Mouse (Mus musculus): Measurements from ENCODE around the gene Anapc16. TPM values are rescaled to one million over a fixed set of nuclear protein-coding genes. Genes with fewer than 3 reads are reported as not detected.

Gene Anapc16
- polyA plus RNA-seq, 1 experiment from 2014 or later = 120 TPM

DNA sequence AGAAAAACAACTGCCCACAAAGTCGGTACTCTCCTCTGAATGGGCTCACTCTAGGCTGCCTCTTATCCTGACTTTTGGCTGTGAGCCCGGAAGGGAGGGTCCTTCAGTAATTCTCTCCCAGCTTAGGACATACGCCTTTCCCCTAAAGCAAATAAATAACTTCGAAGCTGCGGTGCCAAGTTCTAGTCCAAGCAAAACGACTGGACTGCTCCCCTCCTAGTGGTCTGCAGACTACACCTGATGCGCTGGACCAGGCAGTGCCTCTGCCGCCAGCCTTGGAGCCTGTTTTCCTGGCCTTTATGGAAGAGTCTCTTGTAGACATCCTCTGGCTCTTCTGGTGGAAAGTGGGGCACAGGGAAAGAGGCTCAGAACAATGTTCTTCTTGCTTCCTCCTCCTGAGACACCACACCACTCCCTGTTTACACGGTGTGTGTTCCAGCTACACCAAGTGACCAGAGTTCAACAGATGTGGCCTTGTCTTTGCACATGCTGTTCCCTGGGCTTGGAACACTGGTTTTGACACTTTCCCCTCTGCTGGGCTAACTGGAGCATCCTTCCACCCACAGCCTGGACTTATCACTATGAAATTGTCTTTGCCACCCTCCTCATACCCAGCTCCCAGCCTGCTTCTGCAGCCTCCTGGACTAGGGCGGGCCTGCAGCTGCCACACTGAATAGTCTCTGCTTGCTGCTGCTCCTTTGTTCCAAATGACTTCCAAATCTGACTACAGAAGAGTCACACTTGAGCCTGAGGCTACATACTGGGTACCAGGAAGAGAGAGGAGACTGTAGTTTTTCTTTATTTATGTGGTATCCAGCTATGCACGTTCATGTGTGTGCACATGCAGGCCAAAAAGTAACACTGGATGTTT, 23.8 kb downstream of the Anapc16 start:
- no peak overlapping the region for H3K4me2 ChIP-seq (ENCODE audit: low read depth, low read length)
- no peak overlapping the region; the same call in 1 of the 2 replicates for H3K9ac ChIP-seq (replicated peaks; ENCODE audit: low read depth, low read length)
- H3K27me3 ChIP-seq (ENCODE audit: control insufficient read depth, insufficient read depth, low read length) = no peaks in the 10 kb centered on the region
- H3K9me3 ChIP-seq (ENCODE audit: control insufficient read depth, low read length) = no peaks in the 10 kb centered on the region
- 38% methylated on average over 11 of the region's 11 CpGs for WGBS
- peak overlapping the region; percentile 76 for H3K27ac ChIP-seq (ENCODE audit: low read depth, low read length)
- ATAC-seq (ENCODE audit: low read depth) = peak; percentile 65; the same call in 1 of the 2 replicates
- H3K4me1 ChIP-seq (ENCODE audit: control insufficient read depth, insufficient read depth, low read length) = peaks cover 19% of the 10 kb centered on the region
- H3K36me3 ChIP-seq (ENCODE audit: control insufficient read depth, insufficient read depth, low read length) = no peaks in the 10 kb centered on the region
- no peak overlapping the region for H3K4me3 ChIP-seq (ENCODE audit: low read depth, low read length)

DNA sequence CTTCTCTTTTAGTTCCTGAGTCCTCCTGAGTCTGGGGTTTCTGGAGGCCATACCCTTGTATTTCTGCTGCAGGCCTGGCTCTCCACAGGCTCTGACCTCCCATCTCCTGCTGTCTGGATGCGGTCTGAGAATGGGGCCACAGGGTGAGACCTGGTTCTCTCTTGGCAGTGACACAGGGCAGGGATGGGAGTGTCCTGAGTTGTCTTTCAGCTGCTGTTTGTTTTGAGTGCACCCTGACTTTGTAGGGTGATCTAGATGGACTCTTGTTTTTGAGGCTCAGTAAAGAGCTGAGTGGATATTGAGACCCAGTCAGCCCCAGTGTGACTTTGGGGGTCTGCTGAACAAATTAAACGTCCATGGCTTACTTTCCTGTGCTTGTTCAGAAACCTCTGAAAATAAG, 24.5 kb downstream of the Anapc16 start:
- no peak for ATAC-seq (ENCODE audit: low read depth)
- H3K4me2 ChIP-seq (ENCODE audit: low read depth, low read length) = no peak overlapping the region
- H3K36me3 ChIP-seq (ENCODE audit: control insufficient read depth, insufficient read depth, low read length) = no peaks in the 10 kb centered on the region
- H3K27ac ChIP-seq (ENCODE audit: low read depth, low read length) = peak overlapping the region; percentile 76
- WGBS = 59% methylated on average over 2 of the region's 2 CpGs
- no peaks in the 10 kb centered on the region for H3K27me3 ChIP-seq (ENCODE audit: control insufficient read depth, insufficient read depth, low read length)
- no peak overlapping the region for H3K9ac ChIP-seq (replicated peaks; ENCODE audit: low read depth, low read length)
- H3K9me3 ChIP-seq (ENCODE audit: control insufficient read depth, low read length) = no peaks in the 10 kb centered on the region
- peaks cover 22% of the 10 kb centered on the region for H3K4me1 ChIP-seq (ENCODE audit: control insufficient read depth, insufficient read depth, low read length)
- H3K4me3 ChIP-seq (ENCODE audit: low read depth, low read length) = no peak overlapping the region

DNA sequence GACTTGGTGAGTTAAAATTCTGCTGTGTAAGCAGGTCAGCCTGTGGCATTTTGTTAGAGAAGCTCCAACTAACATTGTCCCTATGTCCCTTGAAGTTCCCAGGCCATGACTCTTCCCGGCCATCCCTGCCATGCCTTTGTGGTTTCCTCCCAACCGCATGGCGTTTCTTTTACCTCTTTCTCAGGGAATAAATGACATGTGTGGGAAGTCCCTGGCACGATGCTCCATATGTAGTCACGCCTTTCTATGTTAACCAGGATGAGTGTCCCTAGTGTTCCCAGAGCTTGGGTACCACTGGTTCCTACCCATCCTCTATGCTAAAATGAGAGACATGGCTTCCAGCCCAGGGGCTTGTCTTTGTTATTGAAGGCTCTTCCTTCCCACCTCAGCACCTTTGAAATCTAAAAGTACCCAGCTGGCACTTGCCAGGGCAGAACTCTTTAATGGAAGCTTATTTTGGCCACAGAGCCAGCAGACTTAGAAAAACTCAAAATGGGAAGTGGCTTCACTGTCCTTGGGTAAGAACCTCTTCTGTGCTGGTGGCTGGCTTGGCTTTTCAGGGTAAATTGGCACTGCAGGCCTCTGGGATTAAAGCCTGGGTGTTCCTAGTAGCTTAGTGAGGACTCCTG, 25.1 kb downstream of the Anapc16 start:
- Histone ChIP-seq H3K4me1 (ENCODE audit: control insufficient read depth, insufficient read depth, low read length) (peaks cover 22% of the 10 kb centered on the region), H3K4me2 (ENCODE audit: low read depth, low read length) (no peak overlapping the region), H3K9me3 (ENCODE audit: control insufficient read depth, low read length) (no peaks in the 10 kb centered on the region), H3K36me3 (ENCODE audit: control insufficient read depth, insufficient read depth, low read length) (no peaks in the 10 kb centered on the region), H3K27ac (ENCODE audit: low read depth, low read length) (peak overlapping the region; percentile 76; the same call in 1 of the 2 replicates), H3K27me3 (ENCODE audit: control insufficient read depth, insufficient read depth, low read length) (no peaks in the 10 kb centered on the region), H3K9ac (replicated peaks; ENCODE audit: low read depth, low read length) (no peak overlapping the region), H3K4me3 (ENCODE audit: low read depth, low read length) (no peak overlapping the region)
- no peak for ATAC-seq (ENCODE audit: low read depth)
- WGBS = 90% methylated on average over 5 of the region's 5 CpGs

DNA sequence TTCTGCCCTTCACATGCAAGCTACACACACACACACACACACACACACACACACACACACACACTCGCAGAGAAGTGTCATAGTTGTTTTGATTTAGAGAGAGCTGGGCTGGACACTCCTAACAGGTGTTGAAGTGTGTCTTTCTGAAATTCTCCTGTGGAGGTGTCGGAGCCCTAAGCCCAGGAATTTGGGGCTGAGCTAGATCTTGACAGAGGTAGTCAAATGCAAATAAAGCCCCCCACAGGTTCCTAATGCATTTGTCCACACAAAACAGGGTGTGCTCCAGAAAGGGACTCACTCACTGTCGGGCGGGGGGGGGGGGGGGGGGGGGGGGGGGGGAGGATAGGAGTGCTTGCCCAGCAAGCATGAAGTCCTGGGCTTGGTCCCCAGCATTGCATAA, 25.8 kb downstream of the Anapc16 start:
- Histone ChIP-seq H3K36me3 (ENCODE audit: control insufficient read depth, insufficient read depth, low read length) (no peaks in the 10 kb centered on the region), H3K9me3 (ENCODE audit: control insufficient read depth, low read length) (no peaks in the 10 kb centered on the region), H3K4me2 (ENCODE audit: low read depth, low read length) (no peak overlapping the region), H3K27me3 (ENCODE audit: control insufficient read depth, insufficient read depth, low read length) (no peaks in the 10 kb centered on the region), H3K9ac (replicated peaks; ENCODE audit: low read depth, low read length) (no peak overlapping the region), H3K27ac (ENCODE audit: low read depth, low read length) (no peak overlapping the region), H3K4me1 (ENCODE audit: control insufficient read depth, insufficient read depth, low read length) (peaks cover 22% of the 10 kb centered on the region), H3K4me3 (ENCODE audit: low read depth, low read length) (no peak overlapping the region)
- WGBS = 52% methylated on average over 2 of the region's 4 CpGs
- no peak for ATAC-seq (ENCODE audit: low read depth)

DNA sequence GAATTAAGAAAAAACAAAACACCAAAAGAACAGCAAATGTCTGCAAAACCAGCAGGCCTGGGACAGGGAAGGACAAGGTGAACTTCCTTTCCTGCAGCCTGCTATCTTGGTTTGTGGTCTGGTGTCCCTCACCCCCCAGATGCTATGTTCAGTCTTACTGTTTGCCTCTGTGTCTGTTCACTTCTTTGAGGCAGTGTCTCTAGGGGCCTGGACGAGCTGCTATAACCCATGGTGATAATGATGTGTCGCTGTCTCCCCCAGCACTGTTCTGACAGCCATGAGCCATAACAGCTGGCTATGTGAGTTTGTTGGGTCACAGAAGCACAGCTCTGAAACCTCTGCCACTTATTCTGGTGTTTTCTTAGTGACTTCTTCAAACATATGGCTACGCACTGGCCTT, 28.1 kb downstream of the Anapc16 start:
- 47% methylated on average over 3 of the region's 3 CpGs for WGBS
- H3K9me3 ChIP-seq (ENCODE audit: control insufficient read depth, low read length) = no peaks in the 10 kb centered on the region
- no peak overlapping the region; the same call in 1 of the 2 replicates for H3K27ac ChIP-seq (ENCODE audit: low read depth, low read length)
- H3K9ac ChIP-seq (replicated peaks; ENCODE audit: low read depth, low read length) = no peak overlapping the region
- no peak overlapping the region for H3K4me2 ChIP-seq (ENCODE audit: low read depth, low read length)
- H3K4me1 ChIP-seq (ENCODE audit: control insufficient read depth, insufficient read depth, low read length) = peaks cover 35% of the 10 kb centered on the region
- no peaks in the 10 kb centered on the region for H3K36me3 ChIP-seq (ENCODE audit: control insufficient read depth, insufficient read depth, low read length)
- no peak for ATAC-seq (ENCODE audit: low read depth)
- no peak overlapping the region for H3K4me3 ChIP-seq (ENCODE audit: low read depth, low read length)
- no peaks in the 10 kb centered on the region for H3K27me3 ChIP-seq (ENCODE audit: control insufficient read depth, insufficient read depth, low read length)

DNA sequence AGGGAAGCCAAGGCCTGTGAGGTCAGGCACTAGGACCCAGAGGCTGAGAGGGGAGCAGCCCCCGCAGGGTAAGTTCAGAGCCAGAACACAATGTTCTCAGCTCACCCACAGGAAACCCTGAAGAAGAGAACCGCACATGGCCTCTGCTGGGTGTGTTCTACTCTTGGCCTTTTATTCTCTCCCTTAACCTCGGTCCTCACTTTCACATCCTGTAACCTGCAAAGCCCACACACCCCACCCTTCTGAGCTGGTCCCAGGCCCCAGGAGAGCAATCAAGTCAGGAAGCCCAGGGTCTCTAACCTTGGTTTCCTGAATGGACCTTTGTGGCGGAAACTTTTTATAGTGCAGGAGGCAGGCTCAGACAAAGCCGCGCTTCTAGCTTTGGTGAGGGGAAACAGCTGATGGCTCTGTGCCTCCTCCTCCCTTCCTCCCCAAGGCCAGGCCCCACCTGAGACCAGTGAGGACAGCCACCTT, 28.7 kb downstream of the Anapc16 start:
- ATAC-seq (ENCODE audit: low read depth) = no peak
- Histone ChIP-seq H3K9ac (replicated peaks; ENCODE audit: low read depth, low read length) (no peak overlapping the region), H3K4me2 (ENCODE audit: low read depth, low read length) (no peak overlapping the region), H3K27ac (ENCODE audit: low read depth, low read length) (peak overlapping the region; percentile 66; the same call in 1 of the 2 replicates), H3K9me3 (ENCODE audit: control insufficient read depth, low read length) (no peaks in the 10 kb centered on the region), H3K36me3 (ENCODE audit: control insufficient read depth, insufficient read depth, low read length) (no peaks in the 10 kb centered on the region), H3K4me3 (ENCODE audit: low read depth, low read length) (no peak overlapping the region), H3K27me3 (ENCODE audit: control insufficient read depth, insufficient read depth, low read length) (no peaks in the 10 kb centered on the region), H3K4me1 (ENCODE audit: control insufficient read depth, insufficient read depth, low read length) (peaks cover 36% of the 10 kb centered on the region)
- WGBS = 2% methylated on average over 6 of the region's 6 CpGs

DNA sequence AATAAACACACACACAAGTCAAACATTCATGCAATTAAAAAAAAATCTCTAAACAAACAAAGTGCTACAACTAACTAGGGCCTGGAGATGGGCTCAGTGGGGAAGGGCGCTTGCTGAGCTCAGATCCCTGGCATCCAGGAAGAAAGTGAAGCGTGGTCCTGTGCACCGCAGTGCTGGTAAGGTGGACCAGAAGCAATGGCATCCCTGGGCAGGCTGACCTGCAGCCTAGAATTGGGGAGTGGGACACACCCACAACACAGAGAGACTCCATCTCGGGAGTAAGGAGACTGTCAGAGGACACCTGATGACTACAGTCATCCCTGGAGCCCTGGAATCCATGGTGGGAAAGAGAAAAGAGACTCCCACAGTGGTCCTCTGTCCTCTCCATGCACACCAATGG, 29.5 kb downstream of the Anapc16 start:
- 86% methylated on average over 4 of the region's 4 CpGs for WGBS
- Histone ChIP-seq H3K9ac (replicated peaks; ENCODE audit: low read depth, low read length) (no peak overlapping the region), H3K4me3 (ENCODE audit: low read depth, low read length) (no peak overlapping the region), H3K27me3 (ENCODE audit: control insufficient read depth, insufficient read depth, low read length) (no peaks in the 10 kb centered on the region), H3K9me3 (ENCODE audit: control insufficient read depth, low read length) (no peaks in the 10 kb centered on the region), H3K27ac (ENCODE audit: low read depth, low read length) (no peak overlapping the region), H3K4me2 (ENCODE audit: low read depth, low read length) (no peak overlapping the region), H3K36me3 (ENCODE audit: control insufficient read depth, insufficient read depth, low read length) (no peaks in the 10 kb centered on the region), H3K4me1 (ENCODE audit: control insufficient read depth, insufficient read depth, low read length) (peaks cover 28% of the 10 kb centered on the region)
- no peak for ATAC-seq (ENCODE audit: low read depth)

DNA sequence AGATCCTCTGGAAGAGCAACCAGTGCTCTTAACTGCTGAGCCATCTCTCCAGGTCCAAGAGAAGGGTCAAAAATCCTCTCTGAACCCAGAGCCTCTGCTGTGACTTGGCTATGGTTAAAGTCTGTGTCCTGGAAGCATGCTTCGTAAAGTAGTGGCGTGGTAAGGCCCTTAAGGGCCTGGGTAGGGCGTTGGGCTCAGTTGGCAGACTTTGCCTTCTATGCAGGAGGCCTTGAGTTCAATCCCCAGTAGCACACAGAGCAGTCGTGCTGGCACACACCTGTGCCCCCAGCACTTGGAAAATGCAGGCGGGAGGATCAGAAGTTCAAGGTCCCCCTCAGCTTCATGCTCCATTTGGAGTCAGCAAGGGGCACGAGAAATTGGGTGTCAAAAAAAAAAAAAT, 29.9 kb downstream of the Anapc16 start:
- WGBS = 80% methylated on average over 6 of the region's 6 CpGs
- no peak overlapping the region for H3K27ac ChIP-seq (ENCODE audit: low read depth, low read length)

DNA sequence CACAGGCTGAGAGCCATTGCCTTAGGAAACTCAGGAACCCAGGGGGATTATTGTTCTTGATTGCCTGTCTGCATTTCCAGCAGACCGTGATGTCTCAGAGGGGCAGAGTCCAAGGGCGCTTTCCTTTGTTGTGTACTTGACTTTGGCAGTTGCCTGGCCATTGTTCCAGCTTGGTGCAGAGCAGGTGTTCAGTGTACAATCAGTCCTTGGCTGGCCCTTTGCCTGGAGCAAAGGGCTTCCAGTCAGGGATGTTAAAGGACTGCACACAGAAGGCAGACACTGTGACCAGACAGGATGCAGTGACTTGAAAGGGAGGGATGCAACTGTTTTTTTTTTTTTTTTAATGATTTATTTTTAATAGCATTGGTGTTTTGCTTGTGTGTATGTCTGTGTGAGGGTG, 30.4 kb downstream of the Anapc16 start:
- no peak overlapping the region for H3K4me3 ChIP-seq (ENCODE audit: low read depth, low read length)
- H3K4me2 ChIP-seq (ENCODE audit: low read depth, low read length) = no peak overlapping the region
- H3K4me1 ChIP-seq (ENCODE audit: control insufficient read depth, insufficient read depth, low read length) = peaks cover 26% of the 10 kb centered on the region
- H3K36me3 ChIP-seq (ENCODE audit: control insufficient read depth, insufficient read depth, low read length) = no peaks in the 10 kb centered on the region
- no peak overlapping the region for H3K9ac ChIP-seq (replicated peaks; ENCODE audit: low read depth, low read length)
- H3K9me3 ChIP-seq (ENCODE audit: control insufficient read depth, low read length) = no peaks in the 10 kb centered on the region
- H3K27ac ChIP-seq (ENCODE audit: low read depth, low read length) = no peak overlapping the region
- 28% methylated on average over 2 of the region's 2 CpGs for WGBS
- H3K27me3 ChIP-seq (ENCODE audit: control insufficient read depth, insufficient read depth, low read length) = no peaks in the 10 kb centered on the region
- ATAC-seq (ENCODE audit: low read depth) = no peak

More for the DNA sequence above, 29.9 kb downstream of the Anapc16 start:
- no peaks in the 10 kb centered on the region for H3K27me3 ChIP-seq (ENCODE audit: control insufficient read depth, insufficient read depth, low read length)
- no peaks in the 10 kb centered on the region for H3K36me3 ChIP-seq (ENCODE audit: control insufficient read depth, insufficient read depth, low read length)
- no peak overlapping the region for H3K9ac ChIP-seq (replicated peaks; ENCODE audit: low read depth, low read length)
- no peak for ATAC-seq (ENCODE audit: low read depth)
- no peaks in the 10 kb centered on the region for H3K9me3 ChIP-seq (ENCODE audit: control insufficient read depth, low read length)
- H3K4me1 ChIP-seq (ENCODE audit: control insufficient read depth, insufficient read depth, low read length) = peaks cover 26% of the 10 kb centered on the region
- H3K4me3 ChIP-seq (ENCODE audit: low read depth, low read length) = no peak overlapping the region
- no peak overlapping the region for H3K4me2 ChIP-seq (ENCODE audit: low read depth, low read length)
